Mouse (Mus musculus): ENCODE data around the gene Rnh1.

The Rnh1 gene

DNA sequence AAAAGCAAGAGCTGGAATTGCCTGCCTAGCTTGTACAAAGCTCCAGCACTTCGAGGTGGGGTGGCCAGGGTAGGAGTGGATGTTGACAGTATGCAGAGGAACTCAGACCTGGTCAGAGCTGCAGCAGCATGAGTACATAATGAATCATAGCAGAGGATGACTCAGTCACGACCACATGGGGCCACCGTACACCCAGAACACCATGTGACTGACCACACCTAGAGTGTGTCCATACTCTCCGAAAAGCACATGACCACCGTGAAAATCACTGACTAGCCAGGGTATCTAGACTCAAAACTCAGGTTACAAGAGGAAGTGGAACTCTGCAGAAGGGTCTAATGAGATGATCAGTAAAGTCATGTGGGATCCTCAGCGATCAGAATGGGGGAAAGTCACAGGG is 7.8 kb downstream of the Rnh1 start:
- DNase-seq (ENCODE audit: low read depth, low spot score) = no peak

DNA sequence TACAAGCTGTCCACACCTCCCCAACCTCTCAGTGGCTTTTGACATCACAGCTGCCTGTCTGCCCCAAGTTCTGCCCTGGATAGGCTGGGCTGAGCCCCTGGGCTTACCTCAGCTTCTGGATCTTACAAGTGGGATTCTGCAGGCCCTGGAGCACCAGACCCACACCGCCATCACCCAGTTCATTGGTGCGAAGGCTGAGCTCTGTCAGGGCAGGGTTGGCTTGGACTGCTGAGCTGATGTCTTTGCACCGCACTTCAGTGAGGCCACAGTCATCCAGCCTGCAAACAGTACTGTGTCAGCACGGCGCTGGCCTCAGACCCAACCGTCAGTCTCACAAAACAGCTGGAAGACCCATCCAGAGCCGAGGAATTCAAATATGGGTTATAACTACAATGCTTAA is 8.3 kb downstream of the Rnh1 start:
- DNase-seq (ENCODE audit: low read depth, low spot score) = no peak

DNA sequence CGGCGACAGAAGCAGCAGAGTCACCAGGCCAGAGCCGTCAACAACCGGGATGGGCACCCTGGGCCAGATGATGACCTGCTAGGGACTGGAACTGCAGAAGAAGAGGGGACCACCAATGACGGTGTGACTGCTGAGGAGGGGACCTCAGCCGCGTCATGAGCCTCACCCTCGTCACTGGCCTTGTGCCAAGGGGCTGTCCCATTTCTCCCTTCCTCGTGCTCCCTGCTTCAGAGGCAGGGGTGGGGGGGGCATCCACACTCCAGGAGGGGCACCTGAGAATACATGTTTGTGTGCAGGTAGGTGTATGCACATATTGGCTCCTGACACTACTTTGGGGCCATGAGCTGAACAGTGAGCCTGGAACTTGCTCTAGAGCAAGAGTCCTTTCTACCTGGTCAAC is 17.3 kb downstream of the Rnh1 start:
- DNase-seq (ENCODE audit: low read depth, low spot score) = no peak

DNA sequence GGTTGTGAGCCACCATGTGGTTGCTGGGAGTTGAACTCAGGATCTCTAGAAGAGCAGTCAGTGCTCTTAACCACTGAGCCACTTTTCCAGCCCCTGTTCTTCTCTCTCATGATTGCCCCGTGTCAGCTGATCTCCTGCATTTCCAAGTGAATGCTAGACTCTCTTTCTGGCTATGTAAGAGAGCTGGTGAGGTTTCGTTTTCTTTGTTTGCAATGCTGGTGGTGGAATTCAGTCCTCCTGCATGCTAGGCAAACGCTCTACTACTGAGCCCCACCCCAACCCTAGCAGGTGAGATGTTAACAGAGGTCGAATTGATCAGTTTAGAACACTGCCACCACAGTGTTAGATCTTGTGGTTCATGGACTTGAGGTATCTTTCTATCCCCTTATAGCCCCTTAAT is 24.0 kb downstream of the Rnh1 start:
- DNase-seq (ENCODE audit: low read depth, low spot score) = no peak

DNA sequence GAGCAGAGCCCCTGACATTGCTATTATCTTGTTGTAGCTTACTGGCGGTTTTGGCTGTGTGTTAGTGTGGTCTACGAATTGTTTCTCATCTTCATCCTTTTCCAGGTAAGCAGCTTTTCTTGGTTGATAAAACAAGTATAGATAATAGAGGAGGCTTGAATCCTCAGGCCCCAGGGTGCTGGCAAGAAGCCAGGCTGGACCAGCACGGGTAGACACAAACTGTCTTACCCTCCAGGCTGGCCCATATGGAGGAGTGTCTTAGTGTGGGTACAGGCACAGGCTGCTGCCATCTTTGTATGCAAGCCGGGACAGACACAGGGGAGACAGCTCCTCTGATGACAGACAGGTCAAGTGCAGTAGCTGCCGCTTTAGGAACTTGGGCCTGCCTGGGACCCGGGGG is 25.6 kb downstream of the Rnh1 start:
- DNase-seq (ENCODE audit: low read depth, low spot score) = no peak

GRCm38 (mm10) chr7:141146043-141146595 is 26.5 kb downstream of the Rnh1 start:
- no peak for DNase-seq (ENCODE audit: low read depth, low spot score)

GRCm38 (mm10) chr7:141145403-141145802 is 27.3 kb downstream of the Rnh1 start:
- DNase-seq (ENCODE audit: low read depth, low spot score) = no peak

DNA sequence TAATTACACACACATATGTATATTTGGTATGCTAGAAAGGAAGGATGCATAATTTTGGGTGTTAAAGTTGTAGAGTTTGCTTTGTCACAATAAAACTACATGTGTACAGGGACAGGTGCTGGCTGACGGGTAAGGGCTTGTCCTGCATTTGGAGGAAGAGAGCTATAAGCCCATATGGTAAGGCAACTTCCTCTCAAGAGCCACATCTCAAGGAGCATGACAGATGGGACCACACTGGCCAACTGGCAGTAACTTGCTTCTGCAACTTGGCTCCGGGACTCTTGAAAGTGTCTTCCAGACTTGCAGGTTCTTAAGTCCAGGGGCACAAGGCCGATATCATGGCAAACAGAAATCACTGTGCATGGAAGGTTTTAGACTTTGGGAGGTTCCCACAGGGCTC is 28.0 kb downstream of the Rnh1 start:
- DNase-seq (ENCODE audit: low read depth, low spot score) = no peak

DNA sequence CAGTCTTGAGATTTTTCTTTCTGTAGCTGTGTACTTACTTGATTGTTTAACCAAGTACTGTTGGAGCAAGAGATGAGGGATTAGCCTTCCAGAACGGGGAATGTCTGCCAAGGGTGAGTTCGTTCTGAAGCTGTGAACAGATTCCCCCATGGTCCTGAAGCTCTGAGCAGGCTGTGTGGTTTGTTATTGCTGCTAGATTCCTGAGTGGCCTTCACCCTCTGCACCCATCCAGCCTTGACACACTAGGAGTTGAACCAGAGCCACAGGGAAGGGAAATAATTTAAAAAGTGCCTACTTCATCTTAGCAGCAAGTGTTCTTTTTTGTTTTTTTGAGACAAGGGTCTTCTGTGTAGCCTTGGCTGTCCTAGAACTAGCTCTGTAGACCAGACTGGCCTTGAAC is 28.8 kb downstream of the Rnh1 start:
- DNase-seq (ENCODE audit: low read depth, low spot score) = no peak

DNA sequence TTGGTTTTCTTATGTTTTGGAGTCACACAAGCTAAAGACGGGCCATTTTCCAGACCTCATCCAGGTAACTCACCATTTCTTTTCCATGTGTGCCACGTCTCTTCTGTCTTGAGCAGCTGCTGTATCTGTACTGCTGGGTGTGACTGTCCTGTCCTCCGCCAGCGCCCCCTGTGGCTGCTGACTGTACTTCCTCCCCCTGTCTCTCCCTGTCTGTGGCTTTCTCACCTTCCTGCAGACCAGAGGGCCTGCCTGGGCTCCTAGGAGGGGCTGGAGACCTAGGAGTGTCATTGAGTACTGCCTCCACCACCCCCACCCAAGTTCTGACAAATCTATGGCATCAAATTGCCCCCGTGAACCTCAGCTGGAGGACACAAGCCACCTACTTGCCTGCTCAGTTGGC is 29.5 kb downstream of the Rnh1 start:
- DNase-seq (ENCODE audit: low read depth, low spot score) = no peak

DNA sequence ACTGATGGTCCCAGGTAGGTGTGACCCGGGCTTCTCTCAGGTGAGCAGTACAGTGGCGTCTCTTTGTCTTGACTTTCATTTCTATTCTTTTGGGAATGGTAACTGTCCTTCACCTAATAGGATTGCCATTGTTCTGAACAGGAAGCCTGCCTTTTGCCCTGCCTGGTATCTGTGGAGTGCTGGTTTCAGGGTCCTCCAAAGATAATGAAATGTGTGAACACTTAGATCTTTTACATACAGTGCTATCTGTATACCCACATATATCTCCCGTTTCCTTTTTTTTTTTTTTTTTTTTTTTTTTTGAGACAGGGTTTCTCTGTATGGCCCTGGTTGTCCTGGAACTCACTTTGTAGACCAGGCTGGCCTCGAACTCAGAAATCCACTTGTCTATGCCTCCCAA is 31.3 kb downstream of the Rnh1 start:
- DNase-seq (ENCODE audit: low read depth, low spot score) = no peak

- DNase-seq (ENCODE audit: low read depth, low spot score) = no peak
These were observed 40.5 kb downstream of the Rnh1 start for GRCm38 (mm10) chr7:141131904-141132755.

- peak; percentile 90 for DNase-seq (ENCODE audit: low read depth, low spot score)
These were observed 41.4 kb downstream of the Rnh1 start for GRCm38 (mm10) chr7:141131024-141131820.

DNA sequence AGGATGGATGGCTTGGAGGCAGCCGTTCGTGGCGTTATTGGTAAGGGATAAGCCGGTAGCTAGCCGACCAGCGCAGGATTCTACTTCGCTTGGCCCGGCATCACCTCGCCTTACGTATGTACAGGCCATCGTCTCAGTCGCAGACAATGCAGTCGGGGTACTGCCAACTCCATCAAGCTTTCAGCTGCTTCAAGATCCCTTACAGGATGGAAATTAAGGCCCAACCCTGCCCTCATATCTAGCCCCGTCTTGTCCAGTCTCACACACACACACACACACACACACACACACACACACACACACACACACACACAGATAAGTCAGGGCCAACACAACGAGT is 49.2 kb downstream of the Rnh1 start:
- no peak for DNase-seq (ENCODE audit: low read depth, low spot score)

GRCm38 (mm10) chr7:141122689-141123516 is 49.8 kb downstream of the Rnh1 start:
- peak; percentile 96 for DNase-seq (ENCODE audit: low read depth, low spot score)

DNA sequence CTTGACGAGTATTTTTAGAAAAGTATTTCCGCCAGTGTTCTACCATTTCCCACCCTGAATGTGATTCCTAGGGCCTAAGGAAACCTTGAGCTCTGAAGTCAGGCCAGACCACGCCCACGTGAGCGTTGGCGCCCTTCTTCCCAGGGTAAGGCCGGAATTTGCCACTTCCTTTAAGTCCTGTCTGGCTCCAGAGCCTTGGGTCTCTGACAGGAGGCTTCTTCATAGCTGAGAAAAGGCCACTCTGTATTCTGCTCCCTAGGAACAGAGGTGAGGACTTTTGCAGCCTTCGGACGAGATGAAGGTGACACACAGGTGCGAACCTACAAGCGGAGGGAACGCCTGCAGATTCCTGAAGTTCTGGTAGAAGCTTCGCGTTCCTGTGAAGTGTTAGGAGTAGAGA is 50.4 kb downstream of the Rnh1 start, which contains the start of gene Ptdss2:
Ptdss2 (plus strand) TSS at position 138 of the 400 bp plus-strand sequence.
- DNase-seq (ENCODE audit: low read depth, low spot score) = no peak

DNA sequence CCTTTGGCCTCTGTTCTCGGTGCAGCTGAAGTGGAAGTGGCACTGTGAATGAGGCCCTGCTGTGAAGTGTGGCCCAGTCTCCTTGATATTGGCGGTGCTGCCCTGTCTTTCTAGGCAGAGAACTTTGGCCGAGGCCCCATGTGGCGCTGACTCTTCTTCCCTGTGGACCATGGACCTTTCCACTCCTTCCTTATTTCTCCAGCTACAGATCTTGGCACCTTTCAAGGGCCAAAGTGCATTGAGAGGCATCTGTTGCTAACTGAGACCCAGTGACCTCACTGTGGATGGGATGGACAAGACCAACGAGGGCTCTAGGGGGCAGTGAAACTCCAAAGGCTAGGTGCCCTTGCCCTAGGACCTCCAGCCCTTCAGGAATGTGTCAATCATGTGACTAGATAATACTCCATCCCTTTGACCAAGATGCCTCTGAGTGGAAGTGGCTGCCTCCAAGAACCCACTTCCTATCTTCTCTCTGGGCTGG is 51.6 kb downstream of the Rnh1 start:
- DNase-seq (ENCODE audit: low read depth, low spot score) = no peak

- no peak for DNase-seq (ENCODE audit: low read depth, low spot score)
These were observed 52.1 kb downstream of the Rnh1 start for GRCm38 (mm10) chr7:141120605-141121004.

- no peak for DNase-seq (ENCODE audit: low read depth, low spot score)
These were observed 53.2 kb downstream of the Rnh1 start for GRCm38 (mm10) chr7:141119487-141119886.

- no peak for DNase-seq (ENCODE audit: low read depth, low spot score)
These were observed 55.0 kb downstream of the Rnh1 start, which contains the start of gene Ano9 for GRCm38 (mm10) chr7:141117636-141118035. Gene Ano9 (minus strand): TSS chr7:141117806.

GRCm38 (mm10) chr7:141115874-141116273 is 56.8 kb downstream of the Rnh1 start:
- DNase-seq (ENCODE audit: low read depth, low spot score) = no peak
